Mouse (Mus musculus): ENCODE measurements around the gene Hist1h2ae. TPM values are rescaled to one million over a fixed set of nuclear protein-coding genes. Genes with fewer than 3 reads are reported as not detected.
"Not testable (repeated sequence)": the region's sequence is repeated elsewhere in the genome, so short reads cannot be mapped to it uniquely, and the experiment has no call there.

Hist1h2ae gene
- polyA plus RNA-seq, 1 experiment from 2014 or later = 34.5 TPM

DNA sequence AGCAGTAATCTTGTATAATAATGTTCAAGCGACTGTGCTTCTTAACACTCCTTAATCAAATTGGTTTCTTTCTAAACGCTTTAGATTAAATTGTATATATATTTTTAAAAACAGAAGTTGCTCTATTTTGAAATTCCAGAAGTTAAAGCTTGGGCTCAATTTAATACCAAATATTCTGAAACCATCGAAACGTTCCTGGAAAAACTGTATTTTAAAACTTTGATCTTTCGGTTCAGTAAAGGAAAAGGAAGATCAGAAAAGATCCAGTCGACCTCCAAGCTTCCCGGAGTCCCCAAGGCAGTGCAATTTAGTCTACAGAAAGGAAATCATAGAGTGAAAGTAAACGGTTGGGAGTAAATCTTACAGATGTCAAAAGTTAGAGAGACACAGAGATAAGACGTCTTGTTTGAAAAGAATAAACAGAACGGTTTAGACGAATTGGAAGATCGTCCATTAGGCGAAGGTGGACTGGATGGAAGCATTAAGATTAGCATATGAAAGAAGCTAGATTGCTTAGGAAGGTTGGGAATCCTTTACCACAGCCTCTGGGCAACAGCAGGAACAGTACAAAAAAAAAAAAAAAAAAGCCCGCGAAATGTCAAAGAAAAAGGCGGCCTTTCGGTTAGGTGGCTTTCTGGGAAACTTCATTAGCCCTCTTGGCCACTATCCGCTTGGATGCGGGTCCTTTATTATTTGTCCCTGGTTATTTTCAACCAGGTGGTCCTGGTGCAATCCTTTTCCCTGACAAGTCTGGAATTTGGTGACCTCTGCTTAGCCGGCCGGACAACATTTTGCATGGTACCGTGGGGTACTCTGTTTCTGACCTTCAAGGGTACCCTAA, 15.3 kb upstream of the Hist1h2ae start:
- no peaks in the 10 kb centered on the region for H3K9me3 ChIP-seq (replicated peaks; ENCODE audit: control insufficient read depth, low read length)
- H3K36me3 ChIP-seq (ENCODE audit: control insufficient read depth, insufficient read depth, low read length) = no peaks in the 10 kb centered on the region
- H3K4me3 ChIP-seq (ENCODE audit: low read depth, low read length) = peak overlapping the region; percentile 36
- WGBS (ENCODE audit: insufficient replicate concordance) = 3% methylated on average over 22 of the region's 22 CpGs
- peak overlapping the region; percentile 69 for H3K4me2 ChIP-seq
- ATAC-seq (replicated peaks; ENCODE audit: insufficient number of reproducible peaks, low FRiP score, low TSS enrichment) = no peak
- H3K27ac ChIP-seq (ENCODE audit: low read depth, low read length) = peak overlapping the region; percentile 96
- peak overlapping the region; percentile 71 for H3K9ac ChIP-seq (ENCODE audit: low read depth, low read length)
- H3K27me3 ChIP-seq (ENCODE audit: control insufficient read depth, insufficient read depth, low read length) = no peaks in the 10 kb centered on the region
- H3K4me1 ChIP-seq (ENCODE audit: control insufficient read depth, insufficient read depth, low read length) = peaks cover 18% of the 10 kb centered on the region; the same call in 1 of the 2 replicates

DNA sequence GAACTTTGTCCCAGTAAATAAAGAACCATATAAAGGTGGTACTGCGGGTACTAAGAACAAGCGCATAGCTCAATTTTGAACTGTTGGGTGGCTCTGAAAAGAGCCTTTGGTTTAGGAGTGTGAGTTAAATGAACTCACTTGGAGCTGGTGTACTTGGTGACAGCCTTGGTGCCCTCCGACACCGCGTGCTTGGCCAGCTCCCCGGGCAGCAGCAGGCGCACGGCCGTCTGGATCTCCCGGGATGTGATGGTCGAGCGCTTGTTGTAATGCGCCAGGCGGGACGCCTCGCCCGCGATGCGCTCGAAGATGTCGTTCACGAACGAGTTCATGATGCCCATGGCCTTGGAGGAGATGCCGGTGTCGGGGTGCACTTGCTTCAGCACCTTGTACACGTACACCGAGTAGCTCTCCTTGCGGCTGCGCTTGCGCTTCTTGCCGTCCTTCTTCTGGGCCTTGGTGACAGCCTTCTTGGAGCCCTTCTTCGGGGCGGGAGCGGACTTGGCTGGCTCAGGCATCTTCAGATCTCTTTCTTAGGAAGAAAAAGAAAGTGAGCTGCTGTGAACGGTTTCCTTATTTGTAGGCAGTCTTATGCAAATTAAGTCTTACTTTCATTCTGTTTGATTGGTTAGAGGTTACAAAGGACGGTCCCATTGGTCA, 14.6 kb upstream of the Hist1h2ae start:
- under 1% methylated on average over 21 of the region's 36 CpGs for WGBS (ENCODE audit: insufficient replicate concordance)
- peak overlapping the region; percentile 80 for H3K9ac ChIP-seq (ENCODE audit: low read depth, low read length)
- H3K4me3 ChIP-seq (ENCODE audit: low read depth, low read length) = peak overlapping the region; percentile 38
- H3K9me3 ChIP-seq (replicated peaks; ENCODE audit: control insufficient read depth, low read length); H3K27me3 ChIP-seq (ENCODE audit: control insufficient read depth, insufficient read depth, low read length); H3K36me3 ChIP-seq (ENCODE audit: control insufficient read depth, insufficient read depth, low read length): not testable (repeated sequence)
- ATAC-seq (replicated peaks; ENCODE audit: insufficient number of reproducible peaks, low FRiP score, low TSS enrichment) = peak; percentile 83
- peaks cover 18% of the 10 kb centered on the region; the same call in 1 of the 2 replicates for H3K4me1 ChIP-seq (ENCODE audit: control insufficient read depth, insufficient read depth, low read length)
- peak overlapping the region; percentile 96 for H3K27ac ChIP-seq (ENCODE audit: low read depth, low read length)
- H3K4me2 ChIP-seq = peak overlapping the region; percentile 69

DNA sequence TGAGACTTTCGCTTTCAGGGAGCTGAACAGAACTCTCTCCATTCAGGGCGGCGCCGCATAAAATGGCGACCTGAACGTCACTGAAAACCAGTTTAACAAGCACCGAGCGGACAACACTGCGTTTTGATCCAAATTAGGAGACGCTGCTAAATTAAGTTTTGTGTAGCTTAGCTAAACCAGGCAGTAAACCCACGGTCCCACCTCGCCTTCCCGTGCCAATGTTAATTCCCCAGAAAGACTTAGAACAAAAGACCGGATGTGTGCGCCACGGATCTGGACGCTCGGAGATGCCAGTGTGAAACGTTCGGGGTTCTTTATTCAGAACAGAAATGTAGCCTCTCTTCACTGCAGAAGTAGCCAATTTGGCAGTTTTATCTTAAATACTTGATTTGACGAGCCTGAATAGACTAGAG, 14.0 kb upstream of the Hist1h2ae start:
- no peaks in the 10 kb centered on the region for H3K9me3 ChIP-seq (replicated peaks; ENCODE audit: control insufficient read depth, low read length)
- no peak for ATAC-seq (replicated peaks; ENCODE audit: insufficient number of reproducible peaks, low FRiP score, low TSS enrichment)
- peaks cover 18% of the 10 kb centered on the region; the same call in 1 of the 2 replicates for H3K4me1 ChIP-seq (ENCODE audit: control insufficient read depth, insufficient read depth, low read length)
- under 1% methylated on average over 21 of the region's 21 CpGs for WGBS (ENCODE audit: insufficient replicate concordance)
- peak overlapping the region; percentile 96 for H3K27ac ChIP-seq (ENCODE audit: low read depth, low read length)
- H3K4me3 ChIP-seq (ENCODE audit: low read depth, low read length) = peak overlapping the region; percentile 38
- H3K4me2 ChIP-seq = peak overlapping the region; percentile 69
- H3K27me3 ChIP-seq (ENCODE audit: control insufficient read depth, insufficient read depth, low read length) = no peaks in the 10 kb centered on the region
- H3K36me3 ChIP-seq (ENCODE audit: control insufficient read depth, insufficient read depth, low read length) = no peaks in the 10 kb centered on the region
- peak overlapping the region; percentile 80 for H3K9ac ChIP-seq (ENCODE audit: low read depth, low read length)

DNA sequence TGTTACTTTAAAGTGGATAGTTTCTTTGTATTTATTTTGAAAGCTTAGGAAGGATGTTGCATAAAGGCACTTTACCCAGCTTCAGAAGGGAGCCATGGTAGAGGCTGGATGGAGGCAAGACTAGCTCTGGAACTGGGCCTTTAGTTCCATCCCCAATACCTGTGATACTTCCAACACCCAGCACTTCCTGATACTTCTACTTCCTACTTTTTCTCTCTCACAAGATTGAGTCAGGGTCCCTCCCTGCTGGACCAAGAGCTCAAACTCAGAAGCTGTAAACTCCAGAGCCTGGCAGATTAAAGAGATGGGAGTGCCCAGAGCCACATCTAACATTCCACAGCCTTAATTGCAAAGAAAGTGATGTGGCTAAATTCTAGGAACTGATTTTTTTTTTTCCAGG, 13.3 kb upstream of the Hist1h2ae start:
- Histone ChIP-seq H3K4me1 (ENCODE audit: control insufficient read depth, insufficient read depth, low read length) (peaks cover 18% of the 10 kb centered on the region; the same call in 1 of the 2 replicates), H3K36me3 (ENCODE audit: control insufficient read depth, insufficient read depth, low read length) (no peaks in the 10 kb centered on the region), H3K9me3 (replicated peaks; ENCODE audit: control insufficient read depth, low read length) (no peaks in the 10 kb centered on the region), H3K27me3 (ENCODE audit: control insufficient read depth, insufficient read depth, low read length) (no peaks in the 10 kb centered on the region), H3K27ac (ENCODE audit: low read depth, low read length) (peak overlapping the region; percentile 96), H3K9ac (ENCODE audit: low read depth, low read length) (peak overlapping the region; percentile 80), H3K4me3 (ENCODE audit: low read depth, low read length) (peak overlapping the region; percentile 38), H3K4me2 (peak overlapping the region; percentile 69)
- ATAC-seq (replicated peaks; ENCODE audit: insufficient number of reproducible peaks, low FRiP score, low TSS enrichment) = no peak

DNA sequence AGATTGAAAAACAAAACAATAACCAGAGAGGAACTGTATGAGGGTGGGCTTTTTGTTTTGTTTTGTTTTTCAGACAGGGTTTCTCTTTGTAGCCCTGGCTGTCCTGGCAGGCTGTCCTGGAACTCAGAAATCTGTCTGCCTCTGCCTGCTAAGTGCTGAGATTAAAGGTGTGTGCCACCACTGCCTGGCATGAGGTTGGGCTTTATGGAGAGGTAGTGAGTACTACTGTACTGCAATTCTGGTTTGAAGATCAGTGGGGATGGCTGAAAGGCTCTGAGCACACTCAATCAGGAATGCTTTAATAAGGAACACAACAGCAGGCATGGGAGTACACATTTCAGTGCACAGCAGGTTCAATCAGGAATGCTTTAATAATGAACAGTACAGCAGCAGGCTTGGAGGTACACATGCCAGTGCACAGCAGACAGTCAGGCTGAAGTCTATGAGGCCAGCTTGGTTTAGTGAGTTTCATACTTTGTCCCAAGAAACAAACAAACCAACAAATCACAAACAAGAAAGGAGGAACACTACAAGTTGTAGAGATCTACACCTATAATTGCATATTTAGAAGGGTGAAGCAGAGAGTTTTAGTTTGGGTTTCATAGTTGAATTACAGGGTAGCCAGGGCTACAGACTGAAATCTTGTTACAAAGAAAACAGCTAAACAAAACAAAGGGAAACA, 12.5 kb upstream of the Hist1h2ae start:
- Histone ChIP-seq H3K9me3 (replicated peaks; ENCODE audit: control insufficient read depth, low read length) (no peaks in the 10 kb centered on the region), H3K9ac (ENCODE audit: low read depth, low read length) (0 out of 2 replicates have a peak overlapping the region, but pooled peaks have one; percentile 34), H3K4me3 (ENCODE audit: low read depth, low read length) (no peak overlapping the region; the same call in 1 of the 2 replicates), H3K27ac (ENCODE audit: low read depth, low read length) (peak overlapping the region; percentile 91), H3K4me1 (ENCODE audit: control insufficient read depth, insufficient read depth, low read length) (peaks cover 18% of the 10 kb centered on the region; the same call in 1 of the 2 replicates), H3K4me2 (peak overlapping the region; percentile 37), H3K36me3 (ENCODE audit: control insufficient read depth, insufficient read depth, low read length) (no peaks in the 10 kb centered on the region), H3K27me3 (ENCODE audit: control insufficient read depth, insufficient read depth, low read length) (no peaks in the 10 kb centered on the region)
- ATAC-seq (replicated peaks; ENCODE audit: insufficient number of reproducible peaks, low FRiP score, low TSS enrichment) = no peak

DNA sequence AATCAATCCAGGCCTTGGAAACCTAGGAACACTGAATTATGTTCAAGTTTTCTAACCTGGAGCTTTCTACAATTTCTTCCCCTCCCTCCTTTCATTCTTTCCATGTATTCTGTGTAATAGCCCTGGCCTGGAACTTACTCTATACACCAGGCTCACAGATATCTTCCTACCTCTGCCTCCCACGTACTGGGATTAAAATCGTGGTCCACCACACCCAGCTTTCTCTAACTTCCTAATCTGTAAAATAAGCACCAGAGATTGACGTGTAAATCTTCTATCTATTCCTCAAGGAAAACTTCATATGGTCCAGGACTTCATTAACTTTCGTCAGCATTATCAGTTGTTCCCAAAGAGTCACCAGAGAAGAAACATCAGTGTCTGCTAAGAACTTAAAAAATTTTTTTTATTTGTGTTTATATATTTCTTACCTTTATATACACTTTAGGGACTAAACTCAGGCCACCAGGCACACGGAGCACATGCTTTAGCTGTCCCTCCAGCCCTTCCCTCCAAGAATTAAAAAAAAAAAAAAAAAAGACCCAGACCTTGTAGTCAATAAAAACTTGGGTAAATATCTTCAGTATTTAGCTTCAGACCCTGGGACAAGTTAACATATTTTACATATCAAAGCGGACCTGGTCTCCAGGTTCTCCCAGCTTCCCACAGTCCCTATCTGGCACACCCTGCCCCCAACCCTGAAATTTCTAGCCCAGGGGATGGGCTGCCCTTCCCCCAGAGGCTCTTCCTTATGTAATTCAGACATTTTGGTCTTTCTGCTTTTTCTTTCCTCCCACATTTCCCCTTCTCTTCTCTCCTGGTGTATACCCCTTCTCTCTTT, 11.4 kb upstream of the Hist1h2ae start:
- Histone ChIP-seq H3K27me3 (ENCODE audit: control insufficient read depth, insufficient read depth, low read length) (no peaks in the 10 kb centered on the region), H3K4me1 (ENCODE audit: control insufficient read depth, insufficient read depth, low read length) (peaks cover 18% of the 10 kb centered on the region; the same call in 1 of the 2 replicates), H3K9ac (ENCODE audit: low read depth, low read length) (peak overlapping the region; percentile 84), H3K4me2 (peak overlapping the region; percentile 85), H3K9me3 (replicated peaks; ENCODE audit: control insufficient read depth, low read length) (no peaks in the 10 kb centered on the region), H3K4me3 (ENCODE audit: low read depth, low read length) (peak overlapping the region; percentile 49), H3K36me3 (ENCODE audit: control insufficient read depth, insufficient read depth, low read length) (no peaks in the 10 kb centered on the region), H3K27ac (ENCODE audit: low read depth, low read length) (peak overlapping the region; percentile 91)
- ATAC-seq (replicated peaks; ENCODE audit: insufficient number of reproducible peaks, low FRiP score, low TSS enrichment) = no peak
- WGBS (ENCODE audit: insufficient replicate concordance) = 11% methylated on average over 6 of the region's 6 CpGs

DNA sequence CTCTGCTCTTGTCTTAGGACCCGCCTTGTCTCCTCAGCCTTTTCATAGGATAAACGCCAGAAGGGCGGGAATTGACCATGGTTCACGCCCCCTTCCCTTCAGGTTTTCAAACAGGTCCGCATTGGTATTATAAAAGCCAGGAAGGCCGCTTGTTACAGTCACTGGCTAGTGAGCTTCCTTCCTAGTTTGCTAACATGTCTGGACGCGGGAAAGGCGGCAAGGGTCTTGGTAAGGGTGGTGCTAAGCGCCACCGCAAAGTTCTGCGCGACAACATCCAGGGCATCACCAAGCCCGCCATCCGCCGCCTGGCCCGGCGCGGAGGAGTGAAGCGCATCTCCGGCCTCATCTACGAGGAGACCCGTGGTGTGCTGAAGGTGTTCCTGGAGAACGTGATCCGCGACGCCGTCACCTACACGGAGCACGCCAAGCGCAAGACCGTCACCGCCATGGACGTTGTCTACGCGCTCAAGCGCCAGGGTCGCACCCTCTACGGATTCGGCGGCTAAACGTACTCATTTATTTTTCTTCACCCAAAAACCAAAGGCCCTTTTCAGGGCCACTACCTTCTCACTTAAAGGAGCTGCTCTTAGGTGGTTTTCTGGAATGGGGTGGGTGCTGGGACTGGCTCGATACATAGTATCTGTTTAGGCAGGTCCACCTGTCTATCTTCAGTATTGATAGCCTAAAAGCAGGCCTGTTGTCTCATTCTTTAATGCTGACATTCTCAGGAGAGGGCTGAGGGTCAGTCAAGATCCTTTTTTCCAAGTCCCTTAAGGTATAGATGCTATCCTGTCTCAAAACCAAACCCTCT, 10.6 kb upstream of the Hist1h2ae start, which contains the start of gene Hist1h4d:
Gene Hist1h4d, plus strand, starts transcription at position 191 of the 811 bp plus-strand sequence.
- WGBS (ENCODE audit: insufficient replicate concordance) = under 1% methylated on average over 43 of the region's 43 CpGs
- H3K36me3 ChIP-seq (ENCODE audit: control insufficient read depth, insufficient read depth, low read length) = no peaks in the 10 kb centered on the region

More for the DNA sequence above, 10.6 kb upstream of the Hist1h2ae start, which contains the start of gene Hist1h4d:
- Histone ChIP-seq H3K9ac (ENCODE audit: low read depth, low read length) (peak within 1 kb of the TSS; percentile 84), H3K4me1 (ENCODE audit: control insufficient read depth, insufficient read depth, low read length) (peaks cover 17% of the 10 kb centered on the region; the same call in 1 of the 2 replicates), H3K4me2 (peak within 1 kb of the TSS; percentile 85), H3K9me3 (replicated peaks; ENCODE audit: control insufficient read depth, low read length) (no peaks in the 10 kb centered on the region), H3K4me3 (ENCODE audit: low read depth, low read length) (peak within 1 kb of the TSS; percentile 49), H3K27me3 (ENCODE audit: control insufficient read depth, insufficient read depth, low read length) (no peaks in the 10 kb centered on the region), H3K27ac (ENCODE audit: low read depth, low read length) (peak within 1 kb of the TSS; percentile 91)
- peak; percentile 83 for ATAC-seq (replicated peaks; ENCODE audit: insufficient number of reproducible peaks, low FRiP score, low TSS enrichment)

Data from heart, embryonic 11.5 days (tissue).